Mouse (Mus musculus) layer of hippocampus, adult 9-11 months (tissue): Measurements from ENCODE around the gene Lhfpl4.

Source experiments
- DNase-seq: peaks from one replicate; pipeline ENCODE4 v3.0.0; 2022

Lhfpl4 gene

DNA sequence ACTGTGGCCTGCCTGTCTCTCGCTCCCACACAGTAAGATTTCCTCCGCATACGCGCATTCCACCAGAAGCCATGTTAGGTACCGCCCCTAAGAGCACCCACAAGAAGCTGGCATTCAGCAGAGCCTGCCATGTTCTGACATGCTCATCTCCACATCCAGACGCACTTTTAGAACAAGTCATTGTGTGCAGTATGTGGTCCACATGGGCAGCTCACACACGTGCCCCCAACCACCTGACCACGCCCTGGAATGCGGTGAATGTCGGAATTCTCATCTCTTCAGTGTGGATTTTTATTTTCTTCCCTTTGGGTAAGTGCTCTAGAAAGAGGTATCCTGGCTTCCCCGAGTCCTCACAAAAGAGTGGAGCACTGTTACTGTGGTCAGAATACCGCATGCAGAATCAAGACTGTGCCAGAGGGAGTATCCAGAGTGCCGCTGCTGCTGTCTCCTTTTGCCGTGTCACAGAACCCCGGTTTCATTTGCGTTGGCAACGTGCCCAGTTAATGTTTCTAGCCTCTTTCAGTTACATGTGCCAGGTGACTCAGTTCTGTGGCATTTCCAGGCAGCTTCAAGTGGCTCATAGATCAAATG, 28.4 kb downstream of the Lhfpl4 start:
- DNase-seq: peak; percentile 70

DNA sequence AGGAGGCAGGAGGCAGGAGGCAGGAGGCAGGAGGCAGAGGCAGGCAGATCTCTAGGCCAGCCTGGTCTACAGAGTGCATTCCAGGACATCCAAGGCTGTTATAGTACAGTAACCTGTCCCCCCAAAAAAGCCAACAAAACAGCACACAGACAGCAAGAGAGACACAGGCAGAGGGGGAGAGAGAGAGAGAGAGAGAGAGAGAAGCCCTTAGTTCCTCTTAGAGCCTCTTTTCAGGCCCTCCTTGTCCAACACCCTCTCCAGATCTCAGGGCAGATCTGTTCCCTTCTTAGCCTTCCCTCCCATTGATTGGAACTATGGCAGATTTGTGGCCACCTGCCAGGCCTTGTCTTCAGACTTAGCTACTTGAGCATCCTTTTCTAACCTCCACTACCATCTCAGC, 31.7 kb downstream of the Lhfpl4 start:
- DNase-seq: no peak

DNA sequence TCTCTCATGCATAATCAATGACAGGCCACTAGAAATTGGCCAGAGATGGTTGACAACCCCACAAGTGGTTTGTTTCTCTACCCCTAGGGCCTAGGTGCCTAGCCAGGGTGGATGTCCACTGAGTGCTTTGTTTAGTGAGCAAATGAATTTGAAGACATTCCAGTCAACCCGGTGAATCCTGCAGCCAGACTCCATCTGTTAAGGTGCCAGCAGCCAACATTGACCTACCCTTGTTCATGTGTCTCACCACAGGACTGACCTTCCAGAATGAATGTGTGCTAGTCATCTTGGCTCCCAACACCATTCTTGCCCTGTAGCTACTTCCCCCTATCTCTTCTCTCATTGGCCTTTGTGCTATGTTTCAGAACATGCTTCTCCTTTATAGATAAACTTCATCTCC, 33.2 kb downstream of the Lhfpl4 start:
- no peak for DNase-seq

DNA sequence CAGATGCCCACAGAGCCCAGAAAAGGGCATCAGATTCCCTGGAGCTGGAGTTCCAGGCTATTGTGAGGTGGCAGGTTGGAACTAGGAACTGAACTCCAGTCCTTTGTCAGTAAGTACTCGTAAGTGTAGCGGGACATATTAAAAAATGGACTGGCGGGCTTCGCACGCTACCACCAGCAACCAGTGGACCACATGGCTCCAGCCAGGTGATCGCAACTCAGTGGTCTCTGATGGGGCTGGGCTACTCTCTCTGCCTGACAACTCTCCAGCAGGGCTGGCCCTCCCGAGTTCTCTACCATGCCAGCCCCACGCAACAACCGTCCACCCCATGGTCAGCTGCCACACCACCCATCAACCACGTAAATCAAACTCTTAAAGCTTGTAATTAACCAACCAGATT, 35.1 kb downstream of the Lhfpl4 start:
- DNase-seq: no peak

DNA sequence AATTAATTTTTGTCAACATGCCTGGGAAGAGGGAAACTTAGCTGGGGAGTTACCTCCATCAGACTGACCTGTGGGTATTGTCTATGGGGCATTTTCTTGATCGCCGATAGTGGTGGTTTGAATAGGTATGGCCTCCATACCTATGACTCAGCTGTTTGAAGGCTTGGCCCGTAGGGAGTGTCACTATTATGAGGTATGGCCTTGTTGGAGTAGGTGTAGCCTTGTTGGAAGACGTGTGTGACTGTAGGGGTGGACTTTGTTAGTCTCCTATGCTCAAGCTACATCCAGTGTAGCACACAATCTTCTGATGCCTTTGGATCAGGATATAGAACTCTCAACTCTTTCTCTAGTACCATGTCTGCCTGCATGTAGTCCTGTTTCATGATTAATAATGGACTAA, 39.1 kb downstream of the Lhfpl4 start:
- no peak for DNase-seq

DNA sequence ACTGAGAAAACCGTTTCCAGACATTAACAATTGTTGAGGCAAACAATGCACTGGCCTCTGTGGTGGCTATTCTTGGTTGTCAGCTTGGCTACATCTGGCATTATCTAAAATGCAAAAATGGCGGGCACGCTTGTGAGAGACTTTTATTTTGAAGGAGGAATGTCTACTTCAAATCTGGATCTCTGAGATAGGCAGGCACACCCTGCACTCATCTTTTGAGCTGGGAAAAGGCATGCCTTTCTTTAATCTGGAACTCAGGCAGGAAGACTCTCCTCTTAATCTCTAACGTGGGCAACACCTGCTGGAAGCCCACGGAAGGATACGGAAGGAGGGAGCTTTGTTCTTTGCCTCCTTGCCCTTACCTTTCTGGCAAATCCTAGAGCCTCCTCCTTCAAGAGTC, 40.3 kb downstream of the Lhfpl4 start:
- DNase-seq: no peak

DNA sequence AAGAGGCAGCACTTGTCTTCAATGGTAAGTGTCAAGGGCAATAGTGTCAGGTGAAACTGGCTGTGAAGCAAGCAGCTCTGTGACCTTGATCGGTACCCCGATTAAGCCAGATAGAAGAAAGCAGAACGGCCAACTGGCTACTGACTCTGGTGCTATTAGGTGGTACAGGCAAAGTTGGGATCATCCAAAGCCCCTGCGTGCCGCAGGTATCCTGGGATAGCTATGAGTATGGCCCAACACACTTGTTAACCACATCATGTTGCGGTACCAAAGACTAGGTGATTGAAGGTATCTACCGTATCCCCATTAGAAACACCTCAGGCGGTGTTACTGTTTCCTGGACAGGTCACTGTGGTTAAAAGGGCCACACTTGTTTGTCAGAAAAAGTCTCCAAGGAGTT, 41.1 kb downstream of the Lhfpl4 start:
- DNase-seq: no peak

DNA sequence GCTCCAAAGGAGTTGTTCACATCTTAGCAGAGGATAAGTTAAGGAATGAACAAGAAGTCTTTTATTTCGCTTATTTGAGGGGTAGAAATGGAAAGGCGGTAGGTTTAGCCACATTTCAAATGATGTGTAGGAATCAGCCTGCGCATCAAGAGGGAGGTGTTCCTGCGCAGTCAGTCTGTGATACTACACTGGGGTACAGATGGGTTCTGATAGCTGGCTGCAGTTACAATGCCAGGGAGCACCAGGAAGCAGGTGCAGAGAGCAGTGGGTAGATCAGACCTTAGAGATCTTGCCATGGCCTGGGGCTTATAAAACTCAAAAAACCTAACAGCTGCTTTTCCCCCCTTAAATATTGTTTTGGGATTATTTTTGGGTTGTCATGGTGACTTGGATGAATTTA, 49.9 kb downstream of the Lhfpl4 start:
- no peak for DNase-seq

DNA sequence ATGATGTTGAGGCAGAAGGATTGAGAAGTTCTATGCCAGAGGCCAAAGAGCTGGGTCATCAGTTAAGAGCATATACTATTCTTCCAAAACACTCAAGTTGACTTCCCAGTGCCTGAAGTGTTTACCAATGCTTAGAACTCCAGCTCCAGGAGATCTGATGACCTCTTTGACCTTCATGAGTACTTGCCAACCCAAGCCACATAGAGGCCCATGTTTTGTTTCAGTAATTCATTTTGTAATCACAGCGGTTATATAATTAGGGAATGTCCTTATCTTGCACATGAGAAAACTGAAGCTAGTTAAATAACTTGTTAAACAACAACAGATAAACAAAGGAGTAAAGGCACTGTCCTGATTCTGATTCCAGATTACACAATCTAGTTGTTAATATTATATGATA, 50.4 kb downstream of the Lhfpl4 start:
- no peak for DNase-seq

DNA sequence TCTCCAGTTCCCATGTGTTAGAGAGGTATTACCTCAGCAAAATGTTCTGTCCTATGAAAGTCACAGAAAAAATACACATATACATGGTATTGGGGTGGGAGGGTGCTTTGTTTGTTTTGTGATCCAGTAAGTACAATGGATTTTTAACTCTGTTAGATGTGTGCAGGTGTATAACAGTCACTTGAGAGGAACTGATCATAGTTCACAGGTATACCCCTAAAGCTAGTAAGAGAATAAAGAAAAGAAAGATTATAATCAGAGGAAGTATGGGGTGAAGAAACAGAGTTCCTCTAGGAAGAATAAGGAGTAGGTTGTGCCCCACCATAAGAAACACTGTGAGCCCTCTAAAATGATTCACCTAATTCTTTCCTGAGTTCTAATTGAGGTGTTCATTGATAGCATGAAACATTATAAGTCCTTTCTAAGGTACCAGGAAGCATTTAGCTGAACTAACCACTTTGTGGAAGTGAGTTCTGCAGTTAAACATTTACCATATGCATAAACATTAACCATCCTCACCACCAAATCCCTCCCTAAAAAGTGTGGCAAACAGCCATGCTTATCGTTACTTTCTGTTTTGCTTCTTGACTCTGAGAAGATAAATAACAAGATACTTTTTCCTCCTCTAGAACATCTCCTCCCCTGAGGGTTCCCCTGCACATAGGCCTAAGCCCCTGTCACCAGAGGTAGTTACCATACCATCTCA, 53.6 kb downstream of the Lhfpl4 start:
- DNase-seq: no peak

DNA sequence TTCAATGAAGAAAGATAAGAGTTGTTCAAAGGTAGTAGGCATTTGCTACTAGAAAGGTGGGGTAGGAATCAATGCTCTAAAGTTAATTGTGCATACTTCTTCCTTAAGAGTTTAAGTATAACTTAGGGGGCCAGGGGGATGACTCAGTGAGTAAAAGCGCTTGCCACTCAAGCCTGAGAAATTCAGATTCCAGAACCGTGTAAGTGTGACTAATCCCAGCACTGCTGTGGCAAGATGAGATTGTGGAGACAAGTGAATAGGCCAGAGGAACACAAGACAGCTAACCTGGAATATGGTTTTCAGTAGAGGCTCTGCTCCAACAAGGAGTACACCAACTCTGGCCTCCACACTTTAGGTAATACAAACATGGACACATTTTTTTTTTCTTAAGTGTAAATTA, 61.8 kb downstream of the Lhfpl4 start:
- no peak for DNase-seq

DNA sequence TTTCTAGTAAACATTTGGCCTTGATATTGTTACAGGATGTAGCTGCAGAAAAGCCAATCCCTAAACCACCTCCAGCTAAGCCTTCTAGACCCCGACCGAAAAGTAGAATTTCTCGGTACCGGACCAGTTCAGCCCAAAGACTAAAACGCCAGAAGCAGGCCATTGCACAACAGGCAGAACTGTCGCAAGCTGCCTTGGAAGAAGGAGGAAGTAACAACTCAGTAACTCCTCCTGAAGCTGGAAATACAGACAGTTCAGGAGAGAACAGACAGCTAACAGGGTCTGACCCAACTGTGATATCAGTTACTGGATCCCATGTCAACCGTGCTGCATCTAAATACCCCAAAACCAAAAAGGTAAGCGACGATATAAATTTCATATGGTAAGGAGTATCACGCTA, 74.4 kb downstream of the Lhfpl4 start:
- DNase-seq: peak; percentile 12
